Mouse (Mus musculus) inflammation-experienced regulatory T-cells, adult 6 months (primary cell): ENCODE results near the gene Plekho2. TPM values are rescaled to one million over a fixed set of nuclear protein-coding genes. Genes with fewer than 3 reads are reported as not detected.
A peak's percentile ranks its signal among the peaks of the same experiment; 100 is the strongest.

ENCODE experiments used
- ATAC-seq: one replicate; pipeline ENCODE4 v1.8.0; 2017
- polyA plus RNA-seq, 3 experiments: library from polyadenylated mRNA; unstranded; fragments of 100-300 nt; shearing (Covaris generic); gene quantifications; one replicate each; pipeline ENCODE4 v1.2.1; 2017

The Plekho2 gene
- polyA plus RNA-seq, 3 experiments from 2014 or later = 44.8 to 84.9 (median 55.9) TPM

- ATAC-seq = no peak
These were observed 27.1 kb downstream of the Plekho2 start for GRCm38 (mm10) chr9:65552711-65553110.

- peak; percentile 3 for ATAC-seq
These were observed 27.7 kb downstream of the Plekho2 start for GRCm38 (mm10) chr9:65552141-65552540.

GRCm38 (mm10) chr9:65551035-65551434 is 28.8 kb downstream of the Plekho2 start:
- peak; percentile 77 for ATAC-seq

- no peak for ATAC-seq
These were observed 29.6 kb downstream of the Plekho2 start for GRCm38 (mm10) chr9:65550079-65550831.

- peak; percentile 37 for ATAC-seq
These were observed 30.2 kb downstream of the Plekho2 start for GRCm38 (mm10) chr9:65549643-65550042.

GRCm38 (mm10) chr9:65549139-65549538 is 30.7 kb downstream of the Plekho2 start:
- no peak for ATAC-seq

GRCm38 (mm10) chr9:65548311-65548710 is 31.5 kb downstream of the Plekho2 start:
- ATAC-seq = no peak

GRCm38 (mm10) chr9:65547844-65548243 is 32.0 kb downstream of the Plekho2 start:
- ATAC-seq = no peak

- ATAC-seq = no peak
These were observed 32.7 kb downstream of the Plekho2 start for GRCm38 (mm10) chr9:65547111-65547510.

GRCm38 (mm10) chr9:65546413-65546695 is 33.5 kb downstream of the Plekho2 start:
- no peak for ATAC-seq

GRCm38 (mm10) chr9:65545635-65546412 is 34.0 kb downstream of the Plekho2 start:
- ATAC-seq = no peak

- peak; percentile 26 for ATAC-seq
These were observed 37.7 kb downstream of the Plekho2 start for GRCm38 (mm10) chr9:65542111-65542524.

- peak; percentile 92 for ATAC-seq
These were observed 38.4 kb downstream of the Plekho2 start for GRCm38 (mm10) chr9:65541126-65542068.

GRCm38 (mm10) chr9:65539697-65540096 is 40.1 kb downstream of the Plekho2 start:
- ATAC-seq = no peak

GRCm38 (mm10) chr9:65537901-65538630 is 41.8 kb downstream of the Plekho2 start:
- no peak for ATAC-seq

- no peak for ATAC-seq
These were observed 43.3 kb downstream of the Plekho2 start for GRCm38 (mm10) chr9:65536491-65536890.

- peak; percentile 74 for ATAC-seq
These were observed 43.9 kb downstream of the Plekho2 start for GRCm38 (mm10) chr9:65535789-65536469.

GRCm38 (mm10) chr9:65535191-65535722 is 44.6 kb downstream of the Plekho2 start:
- ATAC-seq = peak; percentile 83

GRCm38 (mm10) chr9:65534111-65534510 is 45.7 kb downstream of the Plekho2 start:
- no peak for ATAC-seq

- no peak for ATAC-seq
These were observed 46.9 kb downstream of the Plekho2 start for GRCm38 (mm10) chr9:65532986-65533385.

GRCm38 (mm10) chr9:65531283-65531682 is 48.6 kb downstream of the Plekho2 start:
- ATAC-seq = no peak
